Mouse (Mus musculus) bone marrow macrophage, adult 2 months (primary cell): ENCODE measurements around the gene Tomm40l.

ENCODE experiments used
- CTCF ChIP-seq: IDR thresholded peaks from 2 replicates; pipeline ENCODE4 v1.5.1; 2012; ENCODE audit warnings: low read depth, mild to moderate bottlenecking, low read length, moderate library complexity
- POLR2A ChIP-seq: IDR thresholded peaks from 2 replicates; pipeline ENCODE4 v1.6.1; 2012; ENCODE audit warnings: mild to moderate bottlenecking, low read depth, low read length, borderline replicate concordance

GRCm38 (mm10) chr1:171183025-171183424, 39.3 kb downstream of the Tomm40l start:
- no peak for TF ChIP-seq CTCF
- TF ChIP-seq POLR2A, result no peak
